Mouse (Mus musculus): ENCODE results near the gene Kcnk10.

Kcnk10 gene

DNA sequence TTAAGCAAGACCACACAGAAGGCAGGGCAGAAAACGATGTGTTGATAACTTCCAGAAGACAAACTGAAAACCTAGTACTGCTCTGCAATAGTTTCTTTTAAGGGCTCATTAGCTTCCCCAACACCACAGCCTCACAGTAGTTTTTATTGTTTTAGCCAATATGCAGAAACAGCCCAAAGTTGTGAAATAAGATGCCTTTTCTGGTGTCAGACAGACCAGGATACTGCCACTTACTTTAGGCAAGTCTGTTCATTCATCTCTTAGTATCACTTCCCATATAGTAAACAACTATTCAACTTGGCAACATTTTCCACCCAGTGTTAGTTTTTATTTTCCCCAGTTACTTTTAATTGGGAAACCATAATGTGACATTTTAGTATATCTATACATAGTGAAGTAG lies 171.5 kb downstream of the Kcnk10 start:
- DNase-seq (ENCODE audit: low spot score): no peak

DNA sequence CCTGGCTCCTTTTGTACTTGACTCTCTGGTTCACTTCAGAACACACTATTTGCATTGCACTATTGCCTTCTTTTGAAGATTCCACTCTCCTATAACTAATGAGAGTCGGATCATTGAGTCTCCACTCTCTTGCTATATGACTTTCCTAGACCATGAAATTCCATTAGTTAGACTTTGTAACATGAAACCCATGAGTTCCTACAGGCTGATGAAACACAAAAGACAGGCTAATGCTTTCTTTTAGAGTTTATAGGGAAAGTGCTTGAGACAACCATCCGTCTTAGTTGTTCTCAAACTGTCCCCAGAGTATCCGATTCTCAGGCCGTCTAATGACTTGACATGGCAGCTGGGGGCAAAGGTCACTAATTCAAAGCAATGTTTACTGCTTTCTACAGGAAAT lies 172.0 kb downstream of the Kcnk10 start:
- no peak for DNase-seq (ENCODE audit: low spot score)

DNA sequence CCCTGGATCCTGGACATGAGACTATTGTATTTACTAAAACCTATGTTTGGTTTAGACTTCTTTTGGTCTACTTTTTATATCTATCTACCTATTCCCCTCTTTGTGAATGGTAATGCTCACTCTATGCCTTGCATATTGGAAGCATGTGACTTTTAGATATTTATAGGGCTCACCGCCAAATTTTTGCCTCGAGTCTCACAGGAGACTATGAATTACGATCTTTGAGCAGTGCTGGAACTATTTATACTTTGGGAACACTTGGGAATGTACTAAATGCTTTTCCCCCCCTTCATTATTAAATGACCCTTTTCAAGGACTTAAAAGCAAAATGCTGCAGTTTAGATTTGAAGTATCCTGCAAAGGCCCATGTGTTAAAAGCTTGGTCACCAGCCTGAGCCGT lies 181.5 kb downstream of the Kcnk10 start:
- DNase-seq (ENCODE audit: low spot score): no peak

DNA sequence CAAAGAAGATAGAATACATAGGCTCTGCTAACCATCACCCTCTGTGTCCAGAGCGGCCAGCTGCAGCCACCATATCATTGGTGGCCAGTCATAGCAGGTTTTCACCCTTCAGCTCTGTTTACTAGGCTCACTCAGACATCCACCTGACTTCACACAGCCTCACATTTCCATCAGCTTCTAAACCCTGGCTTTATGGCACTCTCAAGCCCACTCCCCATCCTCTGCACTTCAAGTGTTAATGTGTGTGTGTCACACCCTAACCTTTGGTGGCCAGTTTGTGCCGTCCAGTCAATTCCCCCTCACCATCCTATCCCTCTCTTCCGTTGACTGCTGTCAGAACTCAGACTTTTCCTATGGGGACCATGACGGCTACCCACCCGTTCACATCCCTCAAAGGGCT lies 184.0 kb downstream of the Kcnk10 start:
- no peak for DNase-seq (ENCODE audit: low spot score)

GRCm38 (mm10) chr12:98391347-98391746 lies 186.8 kb downstream of the Kcnk10 start:
- DNase-seq (ENCODE audit: low spot score): no peak

GRCm38 (mm10) chr12:98389618-98390017 lies 188.5 kb downstream of the Kcnk10 start:
- no peak for DNase-seq (ENCODE audit: low spot score)
